Mouse (Mus musculus) liver, embryonic 15.5 days (tissue): Measurements from ENCODE around the gene Aldh1a1. TPM values are rescaled to one million over a fixed set of nuclear protein-coding genes. Genes with fewer than 3 reads are reported as not detected.

ENCODE experiments used
- ATAC-seq: fragments of 200-750 bp; cut with Nextera tagmentation; 2 replicates; pipeline ENCODE4 v1.8.0; 2017; ENCODE audit warnings: moderate number of reproducible peaks, mild to moderate bottlenecking, moderate library complexity; ENCODE audit not compliant: insufficient read depth
- H3K27ac ChIP-seq: fragments of 300-500 bp; sonication (generic); replicated peaks from 2 replicates; pipeline ENCODE4 v1.5.1; 2015; ENCODE audit warnings: mild to moderate bottlenecking, inconsistent platforms
- H3K27me3 ChIP-seq: fragments of 300-500 bp; sonication (generic); 2 replicates; pipeline ENCODE4 v1.6.1; 2015; ENCODE audit warnings: mild to moderate bottlenecking, inconsistent platforms
- H3K36me3 ChIP-seq: fragments of 300-500 bp; sonication (generic); replicated peaks from 2 replicates; pipeline ENCODE4 v1.6.1; 2015; ENCODE audit warnings: moderate library complexity, mild to moderate bottlenecking, inconsistent platforms
- H3K4me1 ChIP-seq: fragments of 300-500 bp; sonication (generic); replicated peaks from 2 replicates; pipeline ENCODE4 v1.6.1; 2015; ENCODE audit warnings: inconsistent platforms
- H3K4me2 ChIP-seq: fragments of 300-500 bp; sonication (generic); 2 replicates; pipeline ENCODE4 v1.6.1; 2015; ENCODE audit warnings: moderate library complexity, mild to moderate bottlenecking, inconsistent platforms
- H3K4me3 ChIP-seq: fragments of 300-500 bp; sonication (generic); replicated peaks from 2 replicates; pipeline ENCODE4 v1.5.1; 2015; ENCODE audit warnings: mild to moderate bottlenecking, inconsistent platforms
- H3K9ac ChIP-seq: fragments of 300-500 bp; sonication (generic); 2 replicates; pipeline ENCODE4 v1.6.1; 2015; ENCODE audit warnings: moderate library complexity, mild to moderate bottlenecking, inconsistent platforms
- H3K9me3 ChIP-seq: fragments of 300-500 bp; sonication (generic); replicated peaks from 2 replicates; pipeline ENCODE4 v1.6.1; 2016; ENCODE audit warnings: inconsistent platforms
- WGBS: fragments of 180-500 bp; shearing (Covaris S2); methylation state at CpG from one replicate; pipeline ENCODE4 v1.1.7; 2015; ENCODE audit warnings: mixed read lengths; ENCODE audit not compliant: insufficient replicate concordance; 5-methylcytosine and 5-hydroxymethylcytosine counted together
- polyA plus RNA-seq: library from polyadenylated mRNA; unstranded; fragments of >200 nt; fragmentation: Nextera tagmentation; extraction: Ambion mirVana; gene quantifications from 2 replicates; pipeline ENCODE4 v1.2.1, GENCODE M21; 2015

Aldh1a1 gene
- polyA plus RNA-seq, 1 experiment from 2014 or later: 0.99 TPM

GRCm38 (mm10) chr19:20653082-20653676, 160.7 kb downstream of the Aldh1a1 start:
- H3K4me1 ChIP-seq: no peaks in the 10 kb centered on the region
- no peaks in the 10 kb centered on the region for H3K9me3 ChIP-seq
- H3K27ac ChIP-seq: no peak overlapping the region
- H3K36me3 ChIP-seq: no peaks in the 10 kb centered on the region
- no peak overlapping the region for H3K4me3 ChIP-seq
- H3K4me2 ChIP-seq: no peak overlapping the region
- no peak for ATAC-seq
- WGBS: 45% methylated on average over 1 of the region's 1 CpGs
- no peak overlapping the region for H3K9ac ChIP-seq
- H3K27me3 ChIP-seq: no peaks in the 10 kb centered on the region

GRCm38 (mm10) chr19:20654141-20654873, 161.8 kb downstream of the Aldh1a1 start:
- 56% methylated on average over 3 of the region's 3 CpGs for WGBS
- Histone ChIP-seq H3K9ac (no peak overlapping the region), H3K27me3 (no peaks in the 10 kb centered on the region), H3K4me3 (no peak overlapping the region), H3K4me2 (no peak overlapping the region), H3K4me1 (no peaks in the 10 kb centered on the region), H3K9me3 (no peaks in the 10 kb centered on the region), H3K27ac (no peak overlapping the region), H3K36me3 (no peaks in the 10 kb centered on the region)
- ATAC-seq: peak; percentile 81

- H3K9me3 ChIP-seq: no peaks in the 10 kb centered on the region
- H3K9ac ChIP-seq: no peak overlapping the region
- no peak for ATAC-seq
- no peak overlapping the region for H3K4me2 ChIP-seq
- H3K4me1 ChIP-seq: no peaks in the 10 kb centered on the region
- no peak overlapping the region for H3K4me3 ChIP-seq
- H3K36me3 ChIP-seq: no peaks in the 10 kb centered on the region
- H3K27ac ChIP-seq: no peak overlapping the region
- WGBS: 62% methylated on average over 3 of the region's 3 CpGs
- H3K27me3 ChIP-seq: no peaks in the 10 kb centered on the region
Observed at GRCm38 (mm10) chr19:20677697-20678355, 185.3 kb downstream of the Aldh1a1 start.

Other genes starting within 250 kb of the Aldh1a1 start
- 81.8 and 83.5 TPM in 2 replicates for gene Anxa1, start 101.8 kb upstream of the Aldh1a1 start, polyA plus RNA-seq
- gene Aldh1a7, start 234.8 kb downstream of the Aldh1a1 start, polyA plus RNA-seq: 1.3 TPM in 2 replicates